Mouse (Mus musculus): ENCODE data around the gene Cadm4.

Gene Cadm4

GRCm38 (mm10) chr7:24531211-24531971 is 49.6 kb downstream of the Cadm4 start:
- peak; percentile 78 to 79 for DNase-seq (ENCODE audit: low spot score in 2 of 2)

DNA sequence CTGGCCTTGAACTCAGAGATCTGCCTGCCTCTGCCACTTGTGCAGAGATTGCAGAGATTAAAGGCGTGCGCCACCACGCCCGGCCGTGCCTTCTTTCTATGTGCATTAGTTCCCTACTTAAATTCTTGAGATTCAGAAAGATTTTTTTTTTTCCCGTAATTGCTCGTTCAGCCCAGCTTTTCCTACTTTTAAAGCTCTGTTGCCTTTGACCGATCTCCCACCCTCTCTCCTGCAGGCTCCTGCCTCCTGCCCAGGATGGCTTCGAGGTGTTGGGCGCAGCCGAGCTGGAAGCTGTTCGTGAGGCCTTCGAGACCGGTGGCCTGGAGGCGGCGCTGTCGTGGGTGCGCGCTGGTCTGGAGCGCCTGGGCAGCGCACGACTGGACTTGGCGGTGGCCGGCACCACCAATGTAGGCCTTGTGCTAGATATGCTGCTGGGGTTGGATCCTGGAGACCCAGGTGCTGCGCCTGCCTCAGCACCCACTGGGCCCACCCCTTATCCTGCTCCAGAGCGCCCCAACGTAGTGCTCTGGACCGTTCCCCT is 51.3 kb downstream of the Cadm4 start:
- DNase-seq (ENCODE audit: low spot score in 2 of 2) = no peak

DNA sequence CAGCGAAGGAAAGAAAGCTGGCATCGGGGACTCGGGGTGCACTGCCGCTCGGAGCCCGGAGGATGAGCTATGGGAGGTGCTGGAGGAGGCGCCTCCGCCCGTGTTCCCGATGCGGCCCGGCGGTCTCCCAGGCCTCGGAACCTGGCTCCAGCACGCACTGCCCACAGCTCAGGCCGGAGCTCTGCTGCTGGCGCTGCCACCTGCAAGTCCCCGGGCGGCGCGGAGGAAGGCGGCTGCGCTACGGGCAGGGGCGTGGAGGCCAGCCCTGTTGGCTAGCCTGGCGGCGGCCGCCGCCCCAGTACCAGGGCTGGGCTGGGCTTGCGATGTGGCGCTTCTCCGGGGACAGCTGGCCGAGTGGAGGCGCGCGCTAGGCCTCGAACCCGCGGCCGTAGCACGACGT is 52.0 kb downstream of the Cadm4 start:
- DNase-seq (ENCODE audit: low spot score in 2 of 2) = no peak

GRCm38 (mm10) chr7:24534301-24534700 is 52.5 kb downstream of the Cadm4 start:
- no peak for DNase-seq (ENCODE audit: low spot score in 2 of 2)

GRCm38 (mm10) chr7:24537081-24537480 is 55.3 kb downstream of the Cadm4 start:
- DNase-seq (ENCODE audit: low spot score in 2 of 2) = no peak

GRCm38 (mm10) chr7:24537591-24537990 is 55.8 kb downstream of the Cadm4 start:
- no peak for DNase-seq (ENCODE audit: low spot score in 2 of 2)

GRCm38 (mm10) chr7:24538154-24538553 is 56.3 kb downstream of the Cadm4 start:
- DNase-seq (ENCODE audit: low spot score in 2 of 2) = peak in 1 of 2 experiments; percentile 40

DNA sequence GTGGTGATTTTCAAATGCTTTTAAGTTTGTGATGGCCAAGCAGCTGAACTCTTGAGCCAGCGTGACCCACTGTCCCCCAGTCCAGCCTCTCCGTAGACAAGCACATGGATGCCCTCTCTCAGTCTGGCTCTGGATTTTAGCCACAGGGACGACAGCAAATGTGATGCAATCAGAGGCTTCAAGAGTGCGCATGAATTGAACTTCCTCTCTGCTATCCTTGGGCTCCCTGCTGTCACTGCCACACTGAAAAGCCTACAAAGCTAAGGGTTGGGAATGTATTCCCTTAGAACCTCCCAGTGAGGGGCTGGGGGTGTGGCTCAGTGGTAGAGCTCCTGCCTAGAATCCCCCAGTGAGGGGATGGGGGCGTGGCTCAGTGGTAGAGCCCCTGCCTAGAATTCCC is 56.9 kb downstream of the Cadm4 start:
- DNase-seq (ENCODE audit: low spot score in 2 of 2) = no peak

- DNase-seq (ENCODE audit: low spot score in 2 of 2) = no peak
These were observed 57.9 kb downstream of the Cadm4 start for GRCm38 (mm10) chr7:24539686-24540085.

GRCm38 (mm10) chr7:24544506-24544905 is 62.7 kb downstream of the Cadm4 start:
- no peak for DNase-seq (ENCODE audit: low spot score in 2 of 2)

GRCm38 (mm10) chr7:24546068-24546614 is 64.3 kb downstream of the Cadm4 start, which contains the start of the genes Pinlyp and Xrcc1:
Gene Pinlyp (minus strand): TSS chr7:24546118.
Gene Xrcc1 (plus strand): TSS chr7:24546289.
- DNase-seq (ENCODE audit: low spot score in 2 of 2) = no peak

GRCm38 (mm10) chr7:24546634-24547389 is 65.0 kb downstream of the Cadm4 start:
- peak; percentile 99 for DNase-seq (ENCODE audit: low spot score in 2 of 2)

DNA sequence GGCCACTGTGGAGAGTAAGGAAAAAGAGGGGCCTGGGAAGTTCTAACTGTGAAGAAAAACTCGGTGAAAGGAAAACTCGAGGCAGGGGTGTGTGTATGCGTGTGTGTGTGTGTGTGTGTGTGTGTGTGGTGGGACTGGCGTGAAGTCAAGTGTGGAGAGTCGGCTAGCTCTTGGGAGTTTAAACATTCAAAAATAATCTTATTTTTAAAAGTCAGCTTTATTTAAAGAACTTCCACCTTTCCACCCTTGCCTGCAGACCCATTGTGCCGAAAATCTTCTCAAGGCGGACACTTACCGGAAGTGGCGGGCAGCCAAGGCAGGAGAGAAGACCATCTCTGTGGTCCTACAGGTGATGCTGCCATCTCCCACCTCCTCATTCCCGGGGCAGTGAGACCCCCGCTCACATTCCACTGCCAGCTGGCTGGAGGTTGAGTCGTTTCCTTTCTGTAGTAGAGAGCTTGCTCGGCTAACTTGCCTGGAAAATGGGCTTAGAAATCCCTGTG is 65.8 kb downstream of the Cadm4 start:
- DNase-seq (ENCODE audit: low spot score in 2 of 2) = no peak

GRCm38 (mm10) chr7:24551985-24552759 is 70.3 kb downstream of the Cadm4 start:
- no peak for DNase-seq (ENCODE audit: low spot score in 2 of 2)
